Mouse (Mus musculus) forebrain, embryonic 14.5 days (tissue): ENCODE measurements around the gene Maml3. TPM values are rescaled to one million over a fixed set of nuclear protein-coding genes. Genes with fewer than 3 reads are reported as not detected.

Experiments used
- ATAC-seq: fragments of 200-750 bp; cut with Nextera tagmentation; 2 replicates; pipeline ENCODE4 v1.8.0; 2017; ENCODE audit warnings: mild to moderate bottlenecking, moderate library complexity
- DNase-seq: peaks from one replicate; pipeline ENCODE4 v3.0.0-alpha.2; 2015; ENCODE audit warnings: low spot score
- H3K27ac ChIP-seq: fragments of 300-500 bp; sonication (generic); 2 replicates; pipeline ENCODE4 v1.5.1; 2014; ENCODE audit warnings: low read depth, mild to moderate bottlenecking, control low read depth, low read length, moderate library complexity
- H3K27me3 ChIP-seq: fragments of 300-500 bp; sonication (generic); replicated peaks from 2 replicates; pipeline ENCODE4 v1.6.1; 2014; ENCODE audit warnings: low read length, control low read depth, mixed read lengths; ENCODE audit not compliant: control insufficient read depth, insufficient read depth
- H3K36me3 ChIP-seq: fragments of 300-500 bp; sonication (generic); 2 replicates; pipeline ENCODE4 v1.6.1; 2014; ENCODE audit warnings: low read length, control low read depth; ENCODE audit not compliant: control insufficient read depth, insufficient read depth
- H3K4me1 ChIP-seq: fragments of 300-500 bp; sonication (generic); 2 replicates; pipeline ENCODE4 v1.6.1; 2014; ENCODE audit warnings: antibody characterized with exemption, low read length, control low read depth; ENCODE audit not compliant: control insufficient read depth, insufficient read depth
- H3K4me2 ChIP-seq: fragments of 300-500 bp; sonication (generic); 2 replicates; pipeline ENCODE4 v1.6.1; 2014; ENCODE audit warnings: mild to moderate bottlenecking, control low read depth, low read length
- H3K4me3 ChIP-seq: fragments of 300-500 bp; sonication (generic); 2 replicates; pipeline ENCODE4 v1.5.1; 2014; ENCODE audit warnings: low read depth, low read length, control low read depth
- H3K9ac ChIP-seq: fragments of 300-500 bp; sonication (generic); 2 replicates; pipeline ENCODE4 v1.6.1; 2014; ENCODE audit warnings: mild to moderate bottlenecking, low read length, control low read depth, moderate library complexity
- H3K9me3 ChIP-seq: fragments of 300-500 bp; sonication (generic); replicated peaks from 2 replicates; pipeline ENCODE4 v1.6.1; 2016; ENCODE audit warnings: low read length, control low read depth, mixed read lengths; ENCODE audit not compliant: control insufficient read depth
- WGBS: fragments of 180-500 bp; shearing (Covaris S2); extraction: QIAGEN DNeasy Blood & Tissue Kit; methylation state at CpG from one replicate; pipeline ENCODE4 v1.1.7; 2014; 5-methylcytosine and 5-hydroxymethylcytosine counted together
- polyA plus RNA-seq: library from polyadenylated mRNA; unstranded; fragments of >200 nt; fragmentation: Nextera tagmentation; extraction: Ambion mirVana; gene quantifications from 2 replicates; pipeline ENCODE4 v1.2.1, GENCODE M21; 2014

The Maml3 gene
- polyA plus RNA-seq, 1 experiment from 2014 or later, result 4.2 TPM

- no peak overlapping the region for H3K9ac ChIP-seq
- H3K27me3 ChIP-seq, result no peaks in the 10 kb centered on the region
- peaks cover 9% of the 10 kb centered on the region; the same call in 1 of the 2 replicates for H3K4me1 ChIP-seq
- WGBS, result 45% methylated on average over 10 of the region's 10 CpGs
- DNase-seq (no peak), ATAC-seq (no peak)
- H3K4me3 ChIP-seq, result no peak overlapping the region
- no peak overlapping the region for H3K27ac ChIP-seq
- H3K36me3 ChIP-seq, result no peaks in the 10 kb centered on the region
- H3K4me2 ChIP-seq, result no peak overlapping the region
- H3K9me3 ChIP-seq, result no peaks in the 10 kb centered on the region
Observed at GRCm38 (mm10) chr3:51916060-51916870, 188.6 kb downstream of the Maml3 start.

GRCm38 (mm10) chr3:51915415-51915814, 189.5 kb downstream of the Maml3 start:
- WGBS, result 91% methylated on average over 1 of the region's 1 CpGs
- Histone ChIP-seq H3K4me1 (peaks cover 9% of the 10 kb centered on the region; the same call in 1 of the 2 replicates), H3K4me2 (no peak overlapping the region), H3K27ac (no peak overlapping the region), H3K36me3 (no peaks in the 10 kb centered on the region), H3K9me3 (no peaks in the 10 kb centered on the region), H3K9ac (no peak overlapping the region), H3K27me3 (no peaks in the 10 kb centered on the region), H3K4me3 (no peak overlapping the region)
- no peak for DNase-seq
- no peak for ATAC-seq

- Histone ChIP-seq H3K27ac (no peak overlapping the region), H3K9ac (no peak overlapping the region), H3K4me2 (no peak overlapping the region), H3K36me3 (no peaks in the 10 kb centered on the region), H3K27me3 (no peaks in the 10 kb centered on the region), H3K9me3 (no peaks in the 10 kb centered on the region), H3K4me1 (peaks cover 9% of the 10 kb centered on the region; the same call in 1 of the 2 replicates), H3K4me3 (no peak overlapping the region)
- no peak for ATAC-seq
- DNase-seq, result no peak
- 85% methylated on average over 4 of the region's 4 CpGs for WGBS
Observed at GRCm38 (mm10) chr3:51914900-51915299, 190.0 kb downstream of the Maml3 start.

GRCm38 (mm10) chr3:51913498-51913897, 191.4 kb downstream of the Maml3 start:
- H3K9me3 ChIP-seq, result no peaks in the 10 kb centered on the region
- ATAC-seq, result no peak
- peaks cover 9% of the 10 kb centered on the region; the same call in 1 of the 2 replicates for H3K4me1 ChIP-seq
- H3K27me3 ChIP-seq, result no peaks in the 10 kb centered on the region
- H3K4me3 ChIP-seq, result no peak overlapping the region
- H3K36me3 ChIP-seq, result no peaks in the 10 kb centered on the region
- whole genome bisulfite sequencing, result 85% methylated on average over 8 of the region's 8 CpGs
- H3K27ac ChIP-seq, result no peak overlapping the region
- H3K9ac ChIP-seq, result no peak overlapping the region
- no peak for DNase-seq
- H3K4me2 ChIP-seq, result no peak overlapping the region

- 47% methylated on average over 8 of the region's 8 CpGs for WGBS
- Histone ChIP-seq H3K27ac (no peak overlapping the region), H3K9ac (no peak overlapping the region), H3K4me2 (no peak overlapping the region), H3K9me3 (no peaks in the 10 kb centered on the region), H3K27me3 (no peaks in the 10 kb centered on the region), H3K36me3 (no peaks in the 10 kb centered on the region), H3K4me1 (peaks cover 12% of the 10 kb centered on the region), H3K4me3 (no peak overlapping the region)
- ATAC-seq (no peak), DNase-seq (no peak)
Observed at GRCm38 (mm10) chr3:51912214-51912613, 192.7 kb downstream of the Maml3 start.

GRCm38 (mm10) chr3:51908437-51908990, 196.4 kb downstream of the Maml3 start:
- 11% methylated on average over 14 of the region's 14 CpGs for WGBS

GRCm38 (mm10) chr3:51907113-51907860, 197.6 kb downstream of the Maml3 start:
- WGBS, result 22% methylated on average over 10 of the region's 10 CpGs
- no peaks in the 10 kb centered on the region for H3K27me3 ChIP-seq
- H3K27ac ChIP-seq, result no peak overlapping the region
- ATAC-seq (peak; percentile 35; the same call in 1 of the 2 replicates), DNase-seq (no peak)
- H3K9ac ChIP-seq, result no peak overlapping the region
- H3K4me2 ChIP-seq, result no peak overlapping the region
- no peak overlapping the region for H3K4me3 ChIP-seq
- peaks cover 7% of the 10 kb centered on the region for H3K4me1 ChIP-seq
- no peaks in the 10 kb centered on the region for H3K9me3 ChIP-seq
- H3K36me3 ChIP-seq, result no peaks in the 10 kb centered on the region

More at GRCm38 (mm10) chr3:51908437-51908990, 196.4 kb downstream of the Maml3 start:
- no peak overlapping the region for H3K4me3 ChIP-seq
- no peak overlapping the region for H3K4me2 ChIP-seq
- H3K9me3 ChIP-seq, result no peaks in the 10 kb centered on the region
- H3K27me3 ChIP-seq, result no peaks in the 10 kb centered on the region
- no peak overlapping the region for H3K9ac ChIP-seq
- H3K27ac ChIP-seq, result no peak overlapping the region
- DNase-seq (no peak), ATAC-seq (no peak)
- H3K36me3 ChIP-seq, result no peaks in the 10 kb centered on the region
- H3K4me1 ChIP-seq, result peaks cover 10% of the 10 kb centered on the region

GRCm38 (mm10) chr3:51905903-51906302, 199.0 kb downstream of the Maml3 start:
- ATAC-seq (no peak), DNase-seq (no peak)
- no peaks in the 10 kb centered on the region for H3K27me3 ChIP-seq
- H3K27ac ChIP-seq, result no peak overlapping the region
- no peaks in the 10 kb centered on the region for H3K36me3 ChIP-seq
- 82% methylated on average over 9 of the region's 9 CpGs for WGBS
- H3K9ac ChIP-seq, result no peak overlapping the region
- H3K4me1 ChIP-seq, result peaks cover 13% of the 10 kb centered on the region
- no peak overlapping the region for H3K4me3 ChIP-seq
- no peaks in the 10 kb centered on the region for H3K9me3 ChIP-seq
- H3K4me2 ChIP-seq, result no peak overlapping the region
